Mouse (Mus musculus): Measurements from ENCODE around the gene Vrk1. TPM values are rescaled to one million over a fixed set of nuclear protein-coding genes. Genes with fewer than 3 reads are reported as not detected.

Gene Vrk1
- polyA plus RNA-seq, 1 experiment from 2014 or later, result 90.3 TPM

DNA sequence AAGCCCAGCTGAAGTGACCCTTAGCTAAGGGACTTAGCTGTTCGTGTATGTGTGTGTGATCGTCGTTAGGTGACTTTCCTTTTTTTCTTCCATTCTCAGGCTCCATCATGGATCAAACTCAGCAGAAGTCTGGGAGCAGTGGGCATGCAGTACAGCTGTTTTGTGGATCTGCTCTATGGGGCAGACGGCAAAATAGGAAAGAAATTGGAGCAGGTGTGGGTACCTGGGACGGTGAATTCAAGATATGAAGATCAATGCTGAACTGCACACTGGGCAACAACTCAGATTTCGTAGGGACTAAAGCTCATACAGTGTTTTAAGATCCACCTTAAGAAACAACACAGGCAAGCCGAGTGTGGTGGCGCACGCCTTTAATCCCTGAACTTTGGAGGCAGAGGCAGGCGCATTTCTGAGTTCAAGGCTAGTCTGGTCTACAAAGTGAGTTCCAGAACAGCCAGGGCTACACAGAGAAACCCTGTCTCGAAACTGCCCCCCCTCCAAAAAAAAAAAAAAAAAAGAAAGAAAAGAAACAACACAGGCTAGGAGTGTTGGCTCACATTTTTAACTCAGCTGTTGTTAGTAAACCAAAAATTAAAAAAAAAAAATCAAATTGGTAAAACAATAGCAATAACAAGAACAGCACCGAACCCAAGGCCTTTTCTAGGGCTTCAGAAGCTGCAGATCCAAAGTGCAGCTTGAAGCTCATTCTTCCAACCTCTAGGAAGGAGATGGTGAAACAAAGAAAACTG, 732 bp upstream of the Vrk1 start:
- Histone ChIP-seq H3K9me3 (ENCODE audit: control insufficient read depth, low read length) (no peaks in the 10 kb centered on the region), H3K9ac (ENCODE audit: low read depth, low read length) (peak overlapping the region; percentile 25; the same call in 1 of the 2 replicates)
- peak; percentile 17; the same call in 1 of the 2 replicates for ATAC-seq (ENCODE audit: low FRiP score)

DNA sequence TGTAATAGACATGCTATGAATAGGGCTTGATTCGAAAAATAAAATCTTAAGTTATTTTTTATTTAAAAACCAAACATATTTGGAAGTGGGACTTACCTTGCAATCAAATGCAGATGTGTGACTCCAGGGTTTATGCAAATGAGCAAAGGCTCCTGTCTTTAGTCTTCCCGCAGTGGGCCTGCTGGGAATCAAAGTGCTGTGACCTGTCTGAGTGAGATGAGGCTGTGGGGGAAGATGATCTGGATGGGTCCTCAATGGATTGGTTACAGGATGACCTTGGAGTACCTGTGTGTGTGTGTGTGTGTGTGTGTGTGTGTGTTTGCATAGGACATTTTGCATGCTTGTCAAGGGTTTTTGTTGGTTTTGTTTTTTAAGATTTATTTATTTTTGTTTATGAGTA, 2.1 kb downstream of the Vrk1 start:
- H3K36me3 ChIP-seq (ENCODE audit: control insufficient read depth, insufficient read depth, low read length), result no peaks in the 10 kb centered on the region
- WGBS, result 81% methylated on average over 2 of the region's 2 CpGs
- H3K9ac ChIP-seq (ENCODE audit: low read depth, low read length), result no peak overlapping the region

More for the DNA sequence above, 732 bp upstream of the Vrk1 start:
- Histone ChIP-seq H3K27me3 (ENCODE audit: control insufficient read depth, insufficient read depth, low read length) (no peaks in the 10 kb centered on the region), H3K36me3 (ENCODE audit: control insufficient read depth, insufficient read depth, low read length) (no peaks in the 10 kb centered on the region), H3K4me3 (ENCODE audit: low read depth, low read length) (peak overlapping the region; percentile 17), H3K4me1 (replicated peaks; ENCODE audit: control insufficient read depth, insufficient read depth, low read length) (no peaks in the 10 kb centered on the region), H3K4me2 (replicated peaks; ENCODE audit: low read depth, low read length) (peak overlapping the region; percentile 22; the same call in 1 of the 2 replicates), H3K27ac (ENCODE audit: low read depth, low read length) (no peak overlapping the region)
- WGBS, result 84% methylated on average over 12 of the region's 12 CpGs
- no peak for DNase-seq (ENCODE audit: low spot score)

DNA sequence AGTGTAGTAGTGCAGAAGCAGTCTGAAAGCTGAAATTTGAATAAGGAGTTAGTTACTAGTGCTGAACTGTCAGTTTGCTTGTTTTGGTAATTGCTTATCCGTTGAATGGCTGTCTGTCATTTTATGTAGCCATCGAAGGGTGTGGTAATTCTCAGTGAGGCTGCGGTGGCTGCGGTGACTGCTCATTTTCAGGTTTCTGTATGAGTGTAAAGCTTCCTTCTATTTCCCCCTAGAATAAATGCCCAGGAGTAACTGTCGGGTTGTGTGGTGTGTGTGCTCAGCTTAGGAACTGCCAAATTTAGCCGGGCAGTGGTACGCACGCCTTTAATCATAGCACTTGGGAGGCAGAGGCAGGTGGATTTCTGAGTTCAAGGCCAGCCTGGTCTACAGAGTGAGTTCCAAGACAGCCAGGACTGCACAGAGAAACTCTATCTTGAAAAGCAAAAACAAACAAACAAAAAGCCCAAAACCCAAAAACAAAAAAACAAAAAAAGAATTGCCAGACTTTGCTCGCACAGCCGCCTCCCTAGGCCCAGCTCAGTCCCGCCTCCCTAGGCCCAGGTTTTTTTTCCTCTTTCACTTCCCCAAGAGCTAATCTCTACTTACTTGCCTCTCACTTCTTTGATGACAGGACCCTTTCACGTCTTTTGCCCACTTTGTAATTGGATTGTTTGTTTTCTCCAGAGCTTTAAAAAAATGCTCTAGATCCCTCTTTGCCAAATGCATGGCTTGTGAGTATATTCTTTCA, 6.4 kb downstream of the Vrk1 start:
- Histone ChIP-seq H3K9ac (ENCODE audit: low read depth, low read length) (no peak overlapping the region), H3K36me3 (ENCODE audit: control insufficient read depth, insufficient read depth, low read length) (no peaks in the 10 kb centered on the region), H3K9me3 (ENCODE audit: control insufficient read depth, low read length) (no peaks in the 10 kb centered on the region), H3K4me2 (replicated peaks; ENCODE audit: low read depth, low read length) (no peak overlapping the region), H3K4me1 (replicated peaks; ENCODE audit: control insufficient read depth, insufficient read depth, low read length) (no peaks in the 10 kb centered on the region), H3K27ac (ENCODE audit: low read depth, low read length) (no peak overlapping the region), H3K27me3 (ENCODE audit: control insufficient read depth, insufficient read depth, low read length) (no peaks in the 10 kb centered on the region), H3K4me3 (ENCODE audit: low read depth, low read length) (no peak overlapping the region)
- ATAC-seq (ENCODE audit: low FRiP score) (no peak), DNase-seq (ENCODE audit: low spot score) (no peak)
- 92% methylated on average over 12 of the region's 12 CpGs for WGBS

More for the DNA sequence above, 2.1 kb downstream of the Vrk1 start:
- Histone ChIP-seq H3K4me2 (replicated peaks; ENCODE audit: low read depth, low read length) (no peak overlapping the region), H3K9me3 (ENCODE audit: control insufficient read depth, low read length) (no peaks in the 10 kb centered on the region), H3K27ac (ENCODE audit: low read depth, low read length) (no peak overlapping the region), H3K4me1 (replicated peaks; ENCODE audit: control insufficient read depth, insufficient read depth, low read length) (no peaks in the 10 kb centered on the region), H3K27me3 (ENCODE audit: control insufficient read depth, insufficient read depth, low read length) (no peaks in the 10 kb centered on the region), H3K4me3 (ENCODE audit: low read depth, low read length) (no peak overlapping the region)
- DNase-seq (ENCODE audit: low spot score), result no peak
- ATAC-seq (ENCODE audit: low FRiP score), result no peak

DNA sequence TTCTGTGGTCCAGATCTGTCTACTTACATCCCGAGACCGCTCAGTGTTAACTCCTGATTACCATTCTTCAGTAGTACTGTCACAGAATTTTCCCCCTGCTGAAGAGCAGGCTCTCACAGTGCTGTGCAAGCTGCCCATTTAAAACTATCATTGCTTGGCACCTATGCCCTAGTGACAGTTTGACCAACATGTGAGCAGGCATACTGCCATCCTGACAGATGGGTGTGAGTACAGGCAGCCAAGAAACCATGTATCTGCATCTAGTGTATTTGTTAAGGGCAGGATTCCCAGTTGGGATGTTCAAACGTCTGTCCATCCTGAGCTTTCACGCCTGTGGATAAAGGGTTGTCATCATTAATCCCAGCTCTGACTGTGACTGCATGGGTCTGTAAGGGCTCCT, 10.0 kb downstream of the Vrk1 start:
- no peaks in the 10 kb centered on the region for H3K4me1 ChIP-seq (replicated peaks; ENCODE audit: control insufficient read depth, insufficient read depth, low read length)
- H3K36me3 ChIP-seq (ENCODE audit: control insufficient read depth, insufficient read depth, low read length), result no peaks in the 10 kb centered on the region
- no peaks in the 10 kb centered on the region for H3K27me3 ChIP-seq (ENCODE audit: control insufficient read depth, insufficient read depth, low read length)
- no peak overlapping the region for H3K9ac ChIP-seq (ENCODE audit: low read depth, low read length)
- H3K27ac ChIP-seq (ENCODE audit: low read depth, low read length), result no peak overlapping the region
- H3K4me2 ChIP-seq (replicated peaks; ENCODE audit: low read depth, low read length), result no peak overlapping the region
- DNase-seq (ENCODE audit: low spot score) (no peak), ATAC-seq (ENCODE audit: low FRiP score) (no peak)
- WGBS, result 86% methylated on average over 4 of the region's 4 CpGs
- H3K4me3 ChIP-seq (ENCODE audit: low read depth, low read length), result no peak overlapping the region
- no peaks in the 10 kb centered on the region for H3K9me3 ChIP-seq (ENCODE audit: control insufficient read depth, low read length)

DNA sequence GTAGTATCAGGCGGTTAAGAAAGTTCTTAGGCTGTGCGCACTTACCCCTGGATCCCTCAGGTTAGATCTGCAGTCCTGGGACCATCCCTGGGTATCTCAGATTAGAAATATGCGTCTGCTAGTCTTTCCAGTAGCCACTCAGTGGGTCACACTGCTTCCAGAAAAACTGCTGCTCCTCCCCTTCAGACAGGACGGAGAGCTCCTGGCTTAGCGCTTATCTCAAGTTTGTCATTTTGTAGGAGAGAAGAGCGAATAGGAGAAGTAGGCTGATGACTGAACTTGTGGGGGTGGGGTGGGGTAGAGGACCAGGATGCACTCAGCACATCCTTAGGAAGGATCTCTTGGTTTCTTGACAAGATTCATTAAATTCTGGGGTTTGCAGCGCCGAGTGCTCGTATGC, 13.6 kb downstream of the Vrk1 start:
- Histone ChIP-seq H3K4me3 (ENCODE audit: low read depth, low read length) (no peak overlapping the region), H3K36me3 (ENCODE audit: control insufficient read depth, insufficient read depth, low read length) (no peaks in the 10 kb centered on the region), H3K9me3 (ENCODE audit: control insufficient read depth, low read length) (no peaks in the 10 kb centered on the region), H3K27me3 (ENCODE audit: control insufficient read depth, insufficient read depth, low read length) (no peaks in the 10 kb centered on the region), H3K9ac (ENCODE audit: low read depth, low read length) (no peak overlapping the region), H3K4me1 (replicated peaks; ENCODE audit: control insufficient read depth, insufficient read depth, low read length) (no peaks in the 10 kb centered on the region), H3K27ac (ENCODE audit: low read depth, low read length) (no peak overlapping the region), H3K4me2 (replicated peaks; ENCODE audit: low read depth, low read length) (no peak overlapping the region)
- ATAC-seq (ENCODE audit: low FRiP score), result no peak
- DNase-seq (ENCODE audit: low spot score), result no peak
- WGBS, result 95% methylated on average over 9 of the region's 9 CpGs

DNA sequence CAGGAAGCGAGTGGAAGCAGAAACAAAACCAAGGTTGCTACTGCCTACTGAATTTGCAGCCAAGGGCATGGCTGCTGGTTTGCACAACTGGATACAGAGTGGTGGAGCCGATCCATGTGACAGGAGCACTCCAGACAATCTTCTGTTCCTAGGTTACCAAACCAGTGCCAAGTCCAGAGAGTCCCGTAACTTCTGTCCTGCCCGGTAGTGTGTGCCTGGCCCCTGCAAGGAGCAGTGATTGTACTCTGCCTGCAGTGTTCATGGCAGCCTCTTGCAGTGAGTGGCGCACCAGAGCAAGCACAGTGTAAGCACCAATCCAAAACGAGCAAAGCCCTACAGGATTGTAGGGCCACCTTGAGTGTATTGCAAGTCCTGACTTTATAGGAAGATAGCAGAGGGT, 15.4 kb downstream of the Vrk1 start:
- no peaks in the 10 kb centered on the region for H3K27me3 ChIP-seq (ENCODE audit: control insufficient read depth, insufficient read depth, low read length)
- H3K27ac ChIP-seq (ENCODE audit: low read depth, low read length), result no peak overlapping the region
- H3K9me3 ChIP-seq (ENCODE audit: control insufficient read depth, low read length), result no peaks in the 10 kb centered on the region
- no peak overlapping the region for H3K4me3 ChIP-seq (ENCODE audit: low read depth, low read length)
- no peak overlapping the region for H3K4me2 ChIP-seq (replicated peaks; ENCODE audit: low read depth, low read length)
- no peak for DNase-seq (ENCODE audit: low spot score)
- ATAC-seq (ENCODE audit: low FRiP score), result no peak
- H3K36me3 ChIP-seq (ENCODE audit: control insufficient read depth, insufficient read depth, low read length), result no peaks in the 10 kb centered on the region
- 87% methylated on average over 6 of the region's 6 CpGs for WGBS
- H3K4me1 ChIP-seq (replicated peaks; ENCODE audit: control insufficient read depth, insufficient read depth, low read length), result no peaks in the 10 kb centered on the region
- no peak overlapping the region for H3K9ac ChIP-seq (ENCODE audit: low read depth, low read length)

DNA sequence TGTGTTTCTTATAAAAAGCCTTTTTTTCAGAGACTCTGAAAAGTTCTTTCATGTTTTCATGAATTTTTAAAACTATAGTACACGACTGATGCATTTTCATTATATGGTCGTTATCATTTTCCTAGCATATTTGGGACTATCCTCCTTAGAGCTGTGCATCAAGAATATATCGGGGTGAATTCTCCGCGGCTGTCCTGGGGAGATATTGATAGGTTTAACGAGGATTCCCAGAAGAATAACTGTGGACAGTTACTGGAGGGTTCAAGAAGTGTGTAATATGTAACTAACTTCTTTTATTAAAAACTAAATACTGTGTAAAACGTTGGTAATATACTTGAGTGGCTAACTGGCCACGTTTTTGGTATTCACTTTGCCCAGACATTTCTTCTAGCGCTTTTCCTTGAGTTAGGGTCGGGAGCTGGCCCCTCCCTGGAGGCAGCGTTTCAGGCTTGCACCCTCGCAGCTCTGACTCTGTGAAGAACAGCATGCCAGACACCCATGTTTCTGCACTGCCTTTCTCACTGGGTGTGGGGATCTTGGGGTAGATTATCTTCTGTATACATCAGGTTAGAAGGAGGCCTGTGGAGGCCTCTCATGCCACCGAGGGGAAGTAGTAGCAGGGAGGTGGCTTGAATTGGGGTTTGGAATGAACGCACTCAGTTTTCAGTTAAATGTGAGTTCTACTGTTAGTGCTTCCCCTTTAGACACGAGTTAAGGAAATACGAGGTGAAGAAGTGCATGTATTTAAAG, 16.5 kb downstream of the Vrk1 start:
- no peak overlapping the region for H3K4me3 ChIP-seq (ENCODE audit: low read depth, low read length)
- H3K9ac ChIP-seq (ENCODE audit: low read depth, low read length), result no peak overlapping the region
- ATAC-seq (ENCODE audit: low FRiP score) (no peak), DNase-seq (ENCODE audit: low spot score) (no peak)
- no peaks in the 10 kb centered on the region for H3K4me1 ChIP-seq (replicated peaks; ENCODE audit: control insufficient read depth, insufficient read depth, low read length)
- no peaks in the 10 kb centered on the region for H3K27me3 ChIP-seq (ENCODE audit: control insufficient read depth, insufficient read depth, low read length)
- no peak overlapping the region for H3K4me2 ChIP-seq (replicated peaks; ENCODE audit: low read depth, low read length)
- no peaks in the 10 kb centered on the region for H3K9me3 ChIP-seq (ENCODE audit: control insufficient read depth, low read length)
- no peak overlapping the region for H3K27ac ChIP-seq (ENCODE audit: low read depth, low read length)
- 90% methylated on average over 16 of the region's 16 CpGs for WGBS
- H3K36me3 ChIP-seq (ENCODE audit: control insufficient read depth, insufficient read depth, low read length), result no peaks in the 10 kb centered on the region

DNA sequence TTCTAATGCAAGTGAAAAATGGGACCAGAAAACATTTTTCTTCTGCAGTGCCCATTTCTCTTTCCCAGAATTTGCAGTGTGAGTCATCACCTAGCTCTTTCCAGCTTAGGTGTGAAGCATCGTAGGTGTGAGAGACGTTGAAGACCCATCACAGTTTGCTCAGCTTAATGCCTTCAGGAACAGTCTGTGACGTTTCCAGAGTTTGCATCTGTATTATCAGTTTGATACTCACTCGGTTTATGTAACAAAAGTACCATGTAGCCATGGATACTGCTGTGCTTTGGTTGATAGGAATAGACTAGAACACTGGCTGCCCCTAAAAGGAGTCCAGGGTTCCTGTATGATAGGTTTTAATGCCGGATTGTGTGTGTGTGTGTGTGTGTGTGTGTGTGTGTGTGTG, 17.3 kb downstream of the Vrk1 start:
- Histone ChIP-seq H3K27ac (ENCODE audit: low read depth, low read length) (no peak overlapping the region), H3K27me3 (ENCODE audit: control insufficient read depth, insufficient read depth, low read length) (no peaks in the 10 kb centered on the region), H3K4me2 (replicated peaks; ENCODE audit: low read depth, low read length) (no peak overlapping the region), H3K4me1 (replicated peaks; ENCODE audit: control insufficient read depth, insufficient read depth, low read length) (no peaks in the 10 kb centered on the region), H3K36me3 (ENCODE audit: control insufficient read depth, insufficient read depth, low read length) (no peaks in the 10 kb centered on the region), H3K9me3 (ENCODE audit: control insufficient read depth, low read length) (no peaks in the 10 kb centered on the region), H3K4me3 (ENCODE audit: low read depth, low read length) (no peak overlapping the region), H3K9ac (ENCODE audit: low read depth, low read length) (no peak overlapping the region)
- ATAC-seq (ENCODE audit: low FRiP score), result no peak
- WGBS, result 92% methylated on average over 4 of the region's 5 CpGs
- DNase-seq (ENCODE audit: low spot score), result no peak

All from hindbrain, embryonic 11.5 days (tissue).